Mouse (Mus musculus): Measurements from ENCODE around the gene Camsap2.

DNA sequence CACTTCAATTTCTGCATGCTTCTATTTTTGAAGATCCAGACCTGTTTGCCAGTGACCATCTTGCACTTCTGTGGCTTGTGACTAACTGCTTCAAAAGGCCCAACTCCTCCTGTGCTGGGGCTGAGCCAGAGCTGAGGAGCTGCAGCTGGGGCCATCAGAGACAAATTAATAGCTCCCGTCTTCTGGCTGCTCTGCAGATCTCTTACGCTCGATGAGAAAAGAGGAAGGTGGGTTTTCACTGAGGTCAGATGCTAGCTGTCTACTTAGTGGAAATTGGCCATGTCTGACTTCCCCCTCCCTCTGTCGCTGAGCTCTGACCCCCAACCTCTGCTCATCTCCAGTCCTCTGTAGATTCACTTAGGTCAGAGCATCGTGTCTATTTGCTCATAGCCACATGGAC, 96.2 kb downstream of the Camsap2 start:
- TF ChIP-seq CTCF (IDR thresholded peaks at IDR 0.05; ENCODE audit: borderline replicate concordance, insufficient read depth, low read length), result no peak
- TF ChIP-seq POLR2A (IDR thresholded peaks at IDR 0.05; ENCODE audit: low read depth, low read length), result no peak

Data from embryonic fibroblast, embryonic 13.5 days (primary cell).